Mouse (Mus musculus) natural killer cell, adult 2 months (primary cell): ENCODE measurements around the gene Ceacam16.

Experiments
- DNase-seq, 2 experiments: peaks; one replicate each; pipeline ENCODE4 v3.0.0; 2022; ENCODE audit warnings: low spot score in 2 of 2

Ceacam16 gene

GRCm38 (mm10) chr7:19843561-19843960 lies 17.5 kb downstream of the Ceacam16 start:
- DNase-seq, result peak; percentile 66 to 81

GRCm38 (mm10) chr7:19842885-19843504 lies 18.1 kb downstream of the Ceacam16 start:
- DNase-seq, result no peak

GRCm38 (mm10) chr7:19841686-19842413 lies 19.2 kb downstream of the Ceacam16 start:
- DNase-seq, result no peak

GRCm38 (mm10) chr7:19840936-19841335 lies 20.2 kb downstream of the Ceacam16 start:
- no peak for DNase-seq

- DNase-seq, result no peak
Measured at GRCm38 (mm10) chr7:19840371-19840770, 20.7 kb downstream of the Ceacam16 start.

GRCm38 (mm10) chr7:19836843-19837242 lies 24.3 kb downstream of the Ceacam16 start:
- no peak for DNase-seq

- no peak for DNase-seq
Measured at GRCm38 (mm10) chr7:19834055-19834454, 27.0 kb downstream of the Ceacam16 start.

- no peak for DNase-seq
Measured at GRCm38 (mm10) chr7:19831837-19832236, 29.3 kb downstream of the Ceacam16 start.

GRCm38 (mm10) chr7:19830682-19831156 lies 30.4 kb downstream of the Ceacam16 start:
- DNase-seq, result no peak

GRCm38 (mm10) chr7:19829694-19830093 lies 31.4 kb downstream of the Ceacam16 start:
- no peak for DNase-seq

- DNase-seq, result no peak
Measured at GRCm38 (mm10) chr7:19826756-19827155, 34.3 kb downstream of the Ceacam16 start.

- DNase-seq, result peak; percentile 80 to 82
Measured at GRCm38 (mm10) chr7:19824182-19824973, 36.7 kb downstream of the Ceacam16 start.

GRCm38 (mm10) chr7:19823256-19824181 lies 37.6 kb downstream of the Ceacam16 start:
- DNase-seq, result no peak

GRCm38 (mm10) chr7:19822604-19823058 lies 38.5 kb downstream of the Ceacam16 start, which contains the start of gene Bcl3:
TSS of gene Bcl3 (minus strand) at chr7:19822770.
- peak; percentile 84 for DNase-seq

- no peak for DNase-seq
Measured at GRCm38 (mm10) chr7:19822193-19822592, 38.9 kb downstream of the Ceacam16 start.

GRCm38 (mm10) chr7:19821633-19822032 lies 39.5 kb downstream of the Ceacam16 start:
- no peak for DNase-seq

GRCm38 (mm10) chr7:19820347-19821048 lies 40.6 kb downstream of the Ceacam16 start:
- no peak for DNase-seq

GRCm38 (mm10) chr7:19818875-19819274 lies 42.2 kb downstream of the Ceacam16 start:
- no peak for DNase-seq

GRCm38 (mm10) chr7:19818440-19818839 lies 42.7 kb downstream of the Ceacam16 start:
- no peak for DNase-seq

- peak; percentile 96 to 98 for DNase-seq
Measured at GRCm38 (mm10) chr7:19817382-19818105, 43.6 kb downstream of the Ceacam16 start.
